Mouse (Mus musculus) embryonic fibroblast, embryonic 13.5 days (primary cell): ENCODE measurements around the gene Med8.

Source experiments
- CTCF ChIP-seq: IDR thresholded peaks from 2 replicates; pipeline ENCODE4 v1.5.1; 2011; ENCODE audit warnings: mild to moderate bottlenecking, control low read depth, low read length, moderate library complexity, borderline replicate concordance; ENCODE audit not compliant: insufficient read depth
- POLR2A ChIP-seq: IDR thresholded peaks from 2 replicates; pipeline ENCODE4 v1.6.1; 2011; ENCODE audit warnings: low read depth, mild to moderate bottlenecking, control low read depth, low read length, moderate library complexity

DNA sequence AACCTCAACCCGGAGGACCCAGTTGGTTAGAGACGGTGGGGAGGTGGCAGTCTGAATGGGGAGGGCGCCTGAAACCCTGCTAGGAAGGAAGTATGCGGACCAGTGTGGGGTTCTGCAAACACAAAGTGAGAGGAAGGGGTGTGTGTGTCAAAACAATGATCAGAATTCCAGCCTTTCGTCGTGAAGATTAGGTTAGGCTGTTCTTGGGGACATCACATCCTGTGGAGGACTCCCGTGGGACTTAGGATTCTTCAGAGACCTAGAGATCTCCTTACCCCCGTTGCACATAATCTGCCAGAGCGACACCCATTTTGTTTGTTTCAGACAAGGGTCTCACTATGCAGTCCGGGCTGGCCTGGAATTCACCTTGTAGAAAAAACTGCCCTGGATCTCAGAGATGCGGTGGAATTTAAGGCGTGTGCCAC lies 28.7 kb downstream of the Med8 start:
- peak; percentile 50; the same call in 1 of the 2 replicates for TF ChIP-seq POLR2A
- no peak for TF ChIP-seq CTCF
